Mouse (Mus musculus) heart, adult 11 months (tissue): ENCODE results near the gene Idh2.
A peak's percentile ranks its signal among the peaks of the same experiment; 100 is the strongest.

Experiments used
- DNase-seq: peaks from one replicate; pipeline ENCODE4 v3.0.0; 2022

The Idh2 gene

DNA sequence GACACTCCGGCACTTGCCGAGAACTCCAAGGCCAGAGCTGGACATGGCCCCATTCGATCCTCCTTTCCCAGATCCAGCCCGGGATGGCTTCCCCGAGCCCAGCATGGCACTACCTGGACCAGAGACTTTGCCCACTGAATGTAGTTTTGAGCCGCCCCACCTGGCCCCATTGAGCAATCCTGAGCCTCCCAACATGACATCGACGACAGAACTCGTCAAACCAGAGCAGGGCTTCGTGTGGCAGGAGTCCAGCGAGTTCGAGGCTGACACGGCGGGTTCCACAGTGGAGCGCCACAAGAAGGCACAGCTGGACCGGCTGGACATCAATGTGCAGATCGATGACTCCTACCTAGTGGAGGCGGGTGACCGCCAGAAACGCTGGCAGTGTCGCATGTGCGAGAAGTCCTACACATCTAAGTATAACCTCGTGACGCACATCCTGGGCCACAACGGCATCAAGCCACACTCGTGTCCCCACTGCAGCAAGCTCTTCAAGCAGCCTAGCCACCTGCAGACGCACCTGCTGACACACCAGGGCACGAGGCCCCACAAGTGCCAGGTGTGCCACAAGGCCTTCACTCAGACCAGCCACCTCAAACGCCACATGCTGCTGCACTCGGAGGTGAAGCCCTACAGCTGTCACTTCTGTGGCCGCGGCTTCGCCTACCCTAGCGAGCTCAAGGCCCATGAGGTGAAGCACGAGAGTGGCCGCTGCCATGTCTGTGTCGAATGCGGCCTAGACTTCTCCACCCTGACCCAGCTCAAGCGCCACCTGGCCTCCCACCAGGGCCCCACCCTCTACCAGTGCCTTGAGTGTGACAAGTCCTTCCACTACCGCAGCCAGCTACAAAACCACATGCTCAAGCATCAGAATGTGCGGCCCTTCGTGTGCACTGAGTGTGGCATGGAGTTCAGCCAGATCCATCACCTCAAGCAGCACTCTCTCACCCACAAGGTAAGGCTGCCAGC is 33.3 kb downstream of the Idh2 start:
- DNase-seq: peak; percentile 95

DNA sequence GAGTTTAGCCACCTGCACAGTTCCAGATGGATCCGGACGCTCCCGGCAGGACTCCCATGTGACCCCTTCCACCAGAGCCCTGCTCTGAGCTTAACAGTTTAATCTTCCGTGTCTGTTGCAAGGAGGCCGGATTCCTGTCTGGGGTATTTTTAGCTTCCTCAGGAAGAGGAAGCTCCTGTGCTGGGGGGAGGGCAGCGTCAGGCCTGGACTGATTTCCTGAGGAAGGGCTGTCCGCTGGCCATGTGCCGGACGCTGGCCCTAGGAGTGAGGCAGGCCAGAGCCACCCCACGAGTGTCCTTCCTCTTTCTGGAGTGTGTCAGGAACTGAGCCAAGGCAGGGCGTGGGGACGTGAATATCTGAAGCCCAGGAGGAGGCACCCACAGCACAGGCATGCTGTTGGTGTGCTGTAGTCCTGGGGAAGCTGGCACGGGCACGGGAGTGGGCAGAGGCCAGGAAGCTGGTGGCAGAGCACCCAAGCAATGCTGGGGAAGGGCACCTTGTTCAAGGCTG is 36.3 kb downstream of the Idh2 start:
- DNase-seq: peak; percentile 100

DNA sequence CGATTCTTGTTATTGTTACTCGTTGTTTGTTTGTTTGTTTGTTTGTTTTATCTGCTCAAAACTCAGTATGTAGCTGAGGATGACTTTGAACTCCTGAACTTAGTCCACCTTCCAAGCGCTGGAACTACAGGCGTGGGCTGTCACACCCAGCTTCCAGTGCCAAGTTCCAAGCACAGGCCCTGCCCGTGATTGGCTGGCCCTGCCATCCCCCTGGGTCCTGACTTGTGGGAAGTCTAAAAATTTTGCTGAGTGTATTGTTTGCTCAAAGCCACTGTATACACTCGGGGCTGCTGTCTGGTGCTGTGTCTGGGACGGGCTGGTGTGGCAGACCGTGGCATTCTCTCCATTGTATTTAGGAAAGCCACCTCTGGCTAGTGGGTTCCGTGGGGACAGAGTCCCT is 37.4 kb downstream of the Idh2 start:
- peak; percentile 97 for DNase-seq

DNA sequence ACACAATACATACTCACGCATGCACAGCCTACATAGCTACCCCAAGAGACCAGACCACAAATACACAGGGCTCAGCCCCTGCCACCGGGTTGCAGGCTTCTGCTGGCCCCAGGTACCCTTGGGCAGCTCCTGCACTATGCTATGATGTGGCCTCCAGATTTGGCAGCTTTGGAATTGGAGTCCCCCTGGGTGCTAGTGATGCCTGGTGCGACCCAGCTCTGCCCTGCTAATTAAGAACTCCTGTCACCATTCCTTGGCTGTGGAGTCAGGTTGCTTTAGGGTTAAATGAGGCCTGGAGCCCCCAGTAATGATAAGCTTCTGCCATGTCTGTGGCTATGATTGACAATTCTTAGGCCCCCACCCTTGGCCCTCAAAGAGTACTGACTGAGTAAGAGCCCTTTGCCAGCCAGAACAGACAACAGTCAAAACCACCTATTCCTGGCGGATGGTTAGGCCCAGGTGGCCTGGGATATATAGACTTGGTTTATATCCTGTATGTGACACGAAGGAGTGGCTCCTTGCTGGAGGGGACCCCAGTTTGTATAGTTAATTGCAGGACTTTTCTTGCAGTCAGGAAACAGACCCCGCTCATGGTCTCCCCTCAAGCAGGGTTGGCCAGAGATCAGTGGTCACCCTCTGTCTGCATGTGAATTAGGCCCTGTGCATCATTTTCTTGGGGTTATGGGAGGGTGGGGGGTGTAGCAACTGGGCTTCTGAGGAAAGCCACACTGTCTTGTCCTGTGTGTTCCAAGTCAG is 38.1 kb downstream of the Idh2 start:
- peak; percentile 92 for DNase-seq

DNA sequence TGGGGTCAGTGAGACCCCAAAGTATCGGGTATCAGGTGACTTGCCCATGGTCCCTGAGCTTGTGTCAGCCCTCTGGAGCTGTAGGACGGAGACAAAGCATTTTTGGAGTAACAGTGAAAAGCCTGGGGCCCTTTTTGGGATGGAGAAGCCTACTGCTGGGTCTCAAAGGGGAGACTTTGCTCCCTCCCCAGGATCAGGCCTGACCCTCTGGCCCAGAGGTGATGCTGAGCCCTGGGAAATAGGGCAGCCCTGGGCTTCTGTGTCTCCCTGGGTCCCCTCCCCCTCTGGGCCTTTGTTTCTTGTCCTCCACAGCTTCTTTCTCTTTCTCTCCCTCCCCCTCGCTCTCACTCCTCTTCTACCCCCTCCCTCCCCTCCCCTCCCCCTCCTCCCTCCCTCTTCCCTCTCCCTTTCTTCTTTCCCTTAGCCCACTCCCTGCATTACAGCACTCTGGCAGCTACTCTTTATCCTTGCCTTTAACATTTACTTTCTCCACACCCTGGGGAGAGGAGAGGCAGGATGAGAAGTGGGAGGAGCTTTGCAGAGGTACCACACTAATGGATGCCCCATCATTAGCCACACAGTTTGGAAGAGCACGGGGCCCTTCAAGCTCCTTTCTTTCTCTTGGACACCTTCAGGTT is 39.1 kb downstream of the Idh2 start:
- no peak for DNase-seq

DNA sequence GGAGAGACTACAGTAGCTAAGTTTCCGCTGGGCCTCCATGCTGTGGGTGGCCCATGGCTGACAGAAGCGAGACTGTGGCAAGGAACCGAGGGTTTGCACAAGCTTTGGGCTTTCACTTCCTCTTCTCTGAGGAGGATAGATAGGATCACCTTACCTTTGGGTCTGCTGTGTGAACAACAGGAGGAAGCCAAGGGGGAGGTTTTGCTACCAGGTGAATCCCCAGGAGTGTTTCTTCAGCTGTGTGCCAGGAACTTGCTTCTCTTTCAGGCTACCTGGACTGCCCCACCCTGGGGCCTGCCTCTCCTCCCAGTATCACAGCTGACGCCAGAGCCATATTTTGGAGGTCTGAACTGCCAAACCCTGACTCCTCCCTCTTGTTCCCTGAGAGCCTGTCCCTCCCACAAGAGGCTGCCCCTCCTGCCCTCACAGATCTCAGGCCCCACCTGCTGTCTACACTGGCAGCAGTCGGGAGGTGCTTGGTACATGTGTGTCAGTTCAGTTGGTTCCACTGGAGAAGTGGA is 40.2 kb downstream of the Idh2 start:
- peak; percentile 98 for DNase-seq

DNA sequence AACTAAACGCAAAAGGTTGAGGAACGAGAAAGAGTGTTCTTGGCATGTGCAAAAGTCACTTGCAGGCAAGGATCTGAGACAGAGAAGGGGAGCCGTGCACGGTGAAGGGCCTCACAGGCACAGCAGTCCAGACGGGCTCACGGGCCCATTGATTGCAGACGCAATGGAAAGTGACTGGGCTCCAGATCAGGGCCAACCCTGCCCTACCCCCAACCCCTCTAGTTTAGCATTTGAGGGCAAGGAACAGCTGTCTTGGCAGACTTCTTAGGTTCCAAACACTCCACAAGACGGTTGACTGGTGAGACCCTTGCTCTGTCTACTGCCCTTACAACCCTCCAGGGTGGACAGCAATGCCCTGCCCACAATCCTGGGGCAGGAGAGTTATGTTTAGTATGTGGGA is 41.7 kb downstream of the Idh2 start:
- DNase-seq: no peak

DNA sequence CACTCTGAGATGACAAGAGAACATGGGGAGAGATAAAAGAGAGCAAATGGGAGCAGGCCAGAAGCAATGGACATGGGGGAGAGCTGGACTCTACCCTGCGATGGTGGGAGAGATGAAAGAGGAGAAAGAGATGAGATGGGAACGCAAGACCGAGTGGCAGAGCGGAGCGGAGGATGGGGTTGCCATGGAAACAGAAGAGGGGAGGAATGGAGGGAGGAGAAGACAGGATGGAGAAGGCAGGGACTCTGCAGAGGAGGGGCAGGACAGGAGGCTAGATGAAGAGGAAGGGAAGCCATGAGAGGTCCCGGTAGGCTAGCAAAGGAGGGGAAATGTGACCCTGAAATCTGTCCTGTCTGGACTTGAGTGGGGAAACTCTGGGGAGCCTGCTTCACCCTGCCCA is 42.9 kb downstream of the Idh2 start:
- DNase-seq: no peak

DNA sequence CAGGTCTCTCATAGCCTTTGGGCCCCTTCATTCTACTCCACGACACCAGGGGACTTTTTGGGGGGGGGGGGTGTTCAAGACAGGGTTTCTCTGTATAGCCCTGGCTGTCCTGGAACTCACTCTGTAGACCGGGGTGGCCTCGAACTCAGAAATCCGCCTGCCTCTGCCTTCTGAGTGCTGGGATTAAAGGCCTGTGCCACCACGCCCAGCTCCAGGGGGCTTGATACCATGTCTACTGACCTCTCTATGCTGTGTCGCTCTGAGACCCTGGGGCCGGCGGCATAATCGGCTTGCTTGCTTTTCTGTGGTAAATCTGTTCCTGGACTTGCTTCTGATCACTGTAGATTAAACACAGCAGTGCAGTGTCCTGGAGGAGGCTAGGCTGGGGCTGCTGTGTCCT is 44.0 kb downstream of the Idh2 start:
- DNase-seq: peak; percentile 91

DNA sequence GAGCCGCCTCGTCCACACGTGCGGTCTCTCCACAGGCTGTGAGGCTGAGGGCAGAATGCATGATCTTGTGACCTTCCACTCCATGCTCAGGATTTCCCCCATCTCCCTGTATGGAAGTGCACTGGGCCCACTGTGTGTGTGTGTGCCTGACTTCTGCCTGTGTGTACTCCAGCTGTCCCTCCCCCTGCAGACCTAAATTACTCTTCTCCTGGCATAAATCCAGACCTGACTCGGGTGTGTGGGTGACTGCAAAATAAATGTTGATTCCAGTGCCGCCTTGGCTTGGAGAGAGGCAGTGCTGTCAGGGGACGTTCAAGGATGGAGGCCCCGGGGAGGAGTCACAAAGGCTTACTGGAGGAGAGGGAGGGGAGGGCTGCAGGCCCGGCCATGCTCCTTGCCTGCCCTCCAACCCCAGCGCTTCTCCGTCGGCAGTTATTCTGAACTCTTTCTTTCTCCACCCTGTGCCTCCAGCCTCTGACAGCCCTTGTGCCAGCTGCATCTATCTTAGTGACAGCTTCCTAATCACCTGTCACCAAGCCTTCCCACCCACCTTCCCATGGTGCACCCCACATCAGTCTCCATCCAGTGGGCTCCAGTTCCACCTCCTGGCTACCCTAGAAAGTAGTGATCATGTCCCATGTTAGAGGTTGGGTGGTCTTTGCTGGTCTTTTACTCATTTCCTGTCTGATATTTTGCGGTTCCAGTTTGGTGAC is 45.4 kb downstream of the Idh2 start:
- DNase-seq: peak; percentile 98

DNA sequence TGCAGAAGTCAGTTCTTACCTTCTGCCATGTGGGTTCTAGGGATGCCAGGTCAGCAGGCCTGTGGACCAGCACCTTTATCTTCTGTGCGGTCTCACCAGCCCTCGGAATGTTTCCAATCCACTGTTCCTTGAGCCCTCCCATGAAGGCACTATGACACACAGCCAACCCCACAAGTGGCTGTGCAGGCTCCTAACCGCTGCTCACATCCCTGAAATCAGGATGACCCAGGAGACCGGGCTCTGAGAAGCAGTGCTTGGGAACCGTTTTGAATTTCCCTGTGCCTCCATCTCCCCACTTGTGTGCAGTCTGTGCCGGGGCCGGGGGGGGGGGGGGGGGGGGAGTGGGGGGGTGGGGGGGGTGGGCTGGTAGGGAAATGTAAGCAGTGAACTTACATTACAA is 46.9 kb downstream of the Idh2 start:
- peak; percentile 91 for DNase-seq

DNA sequence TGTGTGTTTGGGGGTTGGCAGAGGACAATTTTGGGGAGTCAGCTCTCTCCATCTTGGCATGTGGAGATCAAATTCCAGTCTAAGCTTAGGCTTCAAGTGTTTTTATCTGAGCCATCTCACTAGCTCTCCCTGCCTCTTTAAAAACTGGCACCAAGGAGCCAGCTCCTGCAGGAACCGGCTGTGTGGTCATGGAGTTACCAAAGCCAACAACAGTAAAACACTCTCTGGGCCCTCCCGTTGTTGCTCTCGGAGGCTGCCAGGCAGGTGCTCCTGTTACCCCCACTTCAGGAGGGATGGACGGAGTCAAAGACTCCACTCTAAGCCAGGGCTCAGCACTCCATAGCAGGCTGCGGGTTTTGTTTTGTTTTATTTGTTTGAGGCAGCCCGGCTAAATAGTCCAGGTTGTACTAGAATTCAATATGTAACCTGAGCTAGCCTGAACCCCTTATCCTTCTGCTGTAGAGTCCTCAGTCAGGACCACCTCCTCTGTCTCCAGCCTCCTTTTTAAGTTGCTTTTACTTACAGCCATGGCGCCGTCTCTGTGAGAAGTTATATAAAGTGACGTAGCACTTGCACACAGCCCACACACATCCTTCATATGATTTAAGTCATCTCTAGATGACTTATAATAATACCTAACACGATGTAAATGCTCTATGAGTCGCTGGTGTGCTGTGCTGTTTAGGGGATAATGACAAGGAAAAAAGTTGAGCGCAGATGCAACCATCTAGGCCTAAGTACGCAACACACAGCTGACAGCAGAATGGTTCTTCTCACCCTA is 48.3 kb downstream of the Idh2 start:
- DNase-seq: no peak

DNA sequence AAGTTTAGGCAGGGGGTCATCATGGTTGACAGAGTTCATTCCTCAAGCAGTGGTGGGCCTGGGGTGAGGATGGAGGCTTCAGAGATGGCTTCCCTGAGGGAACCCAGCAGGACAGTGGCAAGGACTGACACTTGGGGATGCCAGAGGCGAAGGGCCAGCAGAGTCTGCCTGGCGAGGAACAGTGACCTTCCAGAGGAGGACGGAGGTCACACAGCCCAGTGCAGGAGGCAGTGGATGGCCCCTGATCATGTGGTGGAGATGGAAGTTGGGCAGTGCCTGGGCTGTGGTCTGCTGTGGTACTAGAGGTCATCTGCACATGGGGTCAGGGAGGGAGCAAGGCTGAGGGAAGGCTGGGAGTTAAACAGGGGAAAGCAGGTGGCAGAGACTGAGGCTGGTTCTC is 49.9 kb downstream of the Idh2 start:
- DNase-seq: peak; percentile 94

DNA sequence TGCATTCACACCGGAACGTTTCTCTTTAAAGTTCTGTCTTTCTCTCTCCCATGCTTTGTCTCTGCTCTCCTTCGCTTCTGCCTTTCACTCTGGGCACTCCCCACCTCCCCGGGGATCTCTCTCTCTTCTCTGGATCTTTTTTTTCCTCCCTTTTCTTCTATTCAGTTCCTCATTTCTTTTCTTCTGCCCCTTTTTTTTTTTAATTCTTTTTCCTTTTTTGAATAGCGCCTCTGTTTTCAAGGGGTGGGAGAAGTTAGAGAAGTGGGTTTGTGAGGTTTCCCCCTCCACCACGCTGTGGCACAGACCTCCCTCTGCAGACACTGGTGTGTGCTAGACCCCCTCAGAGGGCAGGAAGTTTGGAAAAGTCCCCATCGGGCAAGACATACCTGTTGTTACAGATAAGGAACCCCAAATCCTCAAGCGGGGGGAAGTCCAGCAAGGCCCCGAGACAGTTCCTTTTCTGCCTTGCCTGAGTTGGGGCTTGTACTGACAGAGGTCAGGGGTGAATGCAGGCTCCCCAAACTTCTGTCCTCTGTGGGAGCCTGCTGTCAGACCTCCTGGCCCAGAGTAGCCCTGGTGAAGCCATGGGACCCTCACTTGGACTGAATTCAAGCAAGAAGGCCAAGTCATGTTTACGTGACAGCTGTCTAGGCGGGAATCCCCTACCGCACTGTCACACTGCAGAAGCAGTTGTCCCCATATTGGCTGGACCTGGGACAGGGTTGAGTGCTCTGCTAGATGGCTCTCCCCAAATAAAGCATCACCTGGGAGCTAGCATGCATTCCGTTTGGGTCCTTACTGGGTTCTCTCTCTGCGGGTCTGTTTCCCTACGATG is 51.1 kb downstream of the Idh2 start:
- DNase-seq: no peak

DNA sequence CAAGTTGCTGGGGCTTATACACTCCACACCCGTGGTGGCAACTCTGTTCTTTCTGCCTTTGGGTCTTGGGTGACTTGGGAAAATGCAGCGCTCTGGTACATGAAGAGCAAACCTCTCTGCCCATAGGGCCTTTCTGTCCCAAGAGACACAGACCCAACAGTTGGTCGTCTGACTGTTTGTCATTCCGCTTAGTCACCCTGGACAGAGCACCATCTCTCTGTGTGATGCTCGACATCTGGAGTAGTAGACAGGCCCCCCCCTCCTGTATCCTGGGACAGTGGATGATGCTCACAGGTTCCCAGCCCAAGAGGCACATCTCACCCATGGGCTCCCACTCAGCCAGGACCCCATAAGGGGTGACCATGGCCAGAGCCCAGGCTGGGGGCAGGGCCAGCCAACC is 51.9 kb downstream of the Idh2 start:
- no peak for DNase-seq

DNA sequence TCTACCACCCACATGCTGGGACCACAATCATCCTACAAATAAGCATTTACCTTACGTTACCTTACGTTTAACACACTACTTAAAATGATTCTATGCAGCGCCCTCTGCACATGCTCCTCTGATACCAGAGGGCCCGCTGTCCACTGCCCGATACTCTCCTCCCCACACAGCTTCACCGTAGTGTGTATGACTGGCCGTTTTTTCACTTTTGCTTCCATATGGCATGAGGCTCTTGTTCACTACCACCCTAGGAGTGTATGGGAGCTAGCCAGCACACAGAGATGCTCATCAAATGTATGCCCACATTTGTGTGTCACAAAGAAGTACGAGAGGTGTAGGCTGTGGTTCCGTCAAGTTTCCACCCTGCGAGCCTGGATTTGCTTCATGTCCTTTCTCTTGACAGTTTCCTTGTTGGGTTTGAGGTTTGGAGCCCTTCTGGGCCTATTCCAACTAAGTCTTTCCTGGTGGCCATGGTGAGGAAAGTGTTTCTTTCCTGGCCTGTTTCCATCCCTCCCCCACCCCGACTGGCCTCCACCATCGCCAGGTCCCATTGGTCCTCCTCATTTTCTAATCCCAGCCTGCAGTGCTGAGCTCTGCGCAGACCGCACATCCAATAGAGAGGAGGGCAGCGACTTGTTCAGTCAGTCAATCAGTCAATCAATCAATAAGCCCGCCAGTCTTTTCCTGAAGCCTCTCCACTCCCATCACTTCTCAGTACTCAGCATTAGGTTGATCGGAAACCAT is 52.9 kb downstream of the Idh2 start:
- DNase-seq: peak; percentile 95

DNA sequence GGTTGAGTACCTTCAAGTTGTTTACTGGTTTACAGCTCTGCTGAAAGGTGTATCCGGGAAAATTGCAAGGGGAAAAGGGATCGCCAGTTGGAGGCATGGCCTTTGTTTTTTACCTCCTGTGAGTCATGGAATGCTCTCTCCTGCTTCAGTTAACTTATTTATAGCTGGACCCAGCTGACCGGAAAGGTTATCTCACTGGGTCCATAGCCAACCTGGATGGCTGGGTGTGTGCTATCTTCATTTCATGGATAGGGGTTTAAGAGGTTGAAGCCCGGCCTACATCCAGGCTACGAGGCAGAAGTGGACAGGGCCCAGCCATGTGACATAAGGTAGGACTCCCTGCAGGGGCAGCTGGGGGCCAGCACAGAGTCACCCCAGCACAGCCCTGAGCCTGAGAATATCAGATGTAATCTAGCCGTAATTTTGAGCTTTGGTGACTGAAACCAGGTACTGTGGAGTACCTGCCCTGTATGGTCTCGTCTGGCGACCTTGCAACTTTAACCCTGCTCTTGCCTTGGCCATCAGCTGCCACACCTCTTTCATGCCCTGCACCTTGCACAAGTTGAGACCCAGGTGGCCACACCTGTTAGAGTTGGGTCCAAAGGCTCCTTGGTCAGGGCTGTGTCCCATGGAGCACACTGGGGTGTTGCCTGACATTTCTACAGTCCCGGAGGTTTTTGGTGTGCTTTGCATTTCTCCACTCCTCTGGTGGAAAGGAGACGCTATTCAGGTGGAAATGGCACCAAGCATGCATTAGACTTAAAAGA is 55.0 kb downstream of the Idh2 start:
- DNase-seq: peak; percentile 99

DNA sequence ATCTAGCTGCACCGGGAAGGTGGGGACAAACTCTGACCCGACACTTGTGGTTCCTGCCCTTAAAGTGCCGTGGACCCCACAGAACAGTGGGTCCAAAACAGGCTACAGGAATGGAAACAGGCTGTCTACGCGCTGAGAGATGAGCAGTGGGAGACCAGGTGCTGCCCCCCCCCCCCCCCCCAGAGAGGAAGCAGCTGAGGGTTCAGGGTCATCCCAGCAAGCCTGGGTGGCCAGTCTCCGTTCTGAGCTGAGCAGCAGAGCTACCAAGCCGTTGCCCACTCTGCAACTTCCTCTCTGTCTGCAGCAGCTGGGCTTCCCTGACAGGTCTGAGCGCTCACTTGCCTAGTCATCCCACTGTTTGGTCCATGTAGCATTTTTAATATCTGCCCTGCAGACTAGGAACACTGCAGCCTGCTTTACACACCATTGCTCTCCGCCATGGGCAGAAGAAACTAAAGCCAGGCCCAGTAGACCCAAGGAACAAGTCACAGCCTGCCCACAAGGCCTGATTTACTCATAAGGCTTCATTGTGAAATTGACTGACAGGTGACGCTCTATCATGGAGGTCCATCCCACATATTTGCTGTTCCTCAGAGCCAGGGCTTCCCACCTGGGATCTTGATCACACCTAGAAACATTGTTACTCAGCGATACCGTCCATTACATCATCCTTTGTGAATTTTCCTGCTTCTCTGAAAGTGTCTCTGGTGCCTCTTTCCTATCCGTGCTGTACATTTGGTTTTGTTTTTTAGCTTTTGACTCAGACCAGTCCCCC is 55.9 kb downstream of the Idh2 start:
- peak; percentile 95 for DNase-seq
